Mouse (Mus musculus) hindbrain, embryonic 11.5 days (tissue): Measurements from ENCODE around the gene Npw. TPM values are rescaled to one million over a fixed set of nuclear protein-coding genes. Genes with fewer than 3 reads are reported as not detected.
A peak's percentile ranks its signal among the peaks of the same experiment; 100 is the strongest.

Experiments used
- ATAC-seq: fragments of 200-750 bp; cut with Nextera tagmentation; 2 replicates; pipeline ENCODE4 v1.8.0; 2017; ENCODE audit warnings: mild to moderate bottlenecking, moderate TSS enrichment, moderate library complexity; ENCODE audit not compliant: low FRiP score
- DNase-seq: peaks from one replicate; pipeline ENCODE4 v3.0.0-alpha.2; 2015; ENCODE audit warnings: low spot score
- H3K27ac ChIP-seq: fragments of 300-500 bp; sonication (generic); 2 replicates; pipeline ENCODE4 v1.5.1; 2014; ENCODE audit warnings: mild to moderate bottlenecking, low read depth, low read length
- H3K27me3 ChIP-seq: fragments of 300-500 bp; sonication (generic); 2 replicates; pipeline ENCODE4 v1.6.1; 2014; ENCODE audit warnings: mild to moderate bottlenecking, low read length, moderate library complexity, mixed read lengths; ENCODE audit not compliant: control insufficient read depth, insufficient read depth
- H3K36me3 ChIP-seq: fragments of 300-500 bp; sonication (generic); 2 replicates; pipeline ENCODE4 v1.6.1; 2014; ENCODE audit warnings: mild to moderate bottlenecking, low read length, moderate library complexity, mixed read lengths; ENCODE audit not compliant: control insufficient read depth, insufficient read depth
- H3K4me1 ChIP-seq: fragments of 300-500 bp; sonication (generic); replicated peaks from 2 replicates; pipeline ENCODE4 v1.6.1; 2014; ENCODE audit warnings: low read length, mixed read lengths; ENCODE audit not compliant: control insufficient read depth, insufficient read depth
- H3K4me2 ChIP-seq: fragments of 300-500 bp; sonication (generic); replicated peaks from 2 replicates; pipeline ENCODE4 v1.6.1; 2014; ENCODE audit warnings: mild to moderate bottlenecking, low read depth, low read length
- H3K4me3 ChIP-seq: fragments of 300-500 bp; sonication (generic); 2 replicates; pipeline ENCODE4 v1.5.1; 2014; ENCODE audit warnings: low read depth, low read length
- H3K9ac ChIP-seq: fragments of 300-500 bp; sonication (generic); 2 replicates; pipeline ENCODE4 v1.6.1; 2014; ENCODE audit warnings: low read depth, low read length
- H3K9me3 ChIP-seq: fragments of 300-500 bp; sonication (generic); 2 replicates; pipeline ENCODE4 v1.6.1; 2016; ENCODE audit warnings: low read length; ENCODE audit not compliant: control insufficient read depth
- WGBS: fragments of 180-500 bp; shearing (Covaris S2); extraction: QIAGEN DNeasy Blood & Tissue Kit; methylation state at CpG from one replicate; pipeline ENCODE4 v1.1.7; 2014; 5-methylcytosine and 5-hydroxymethylcytosine counted together
- polyA plus RNA-seq: library from polyadenylated mRNA; unstranded; fragments of >200 nt; fragmentation: Nextera tagmentation; extraction: Ambion mirVana; gene quantifications from 2 replicates; pipeline ENCODE4 v1.2.1, GENCODE M21; 2014

The Npw gene
- polyA plus RNA-seq, 1 experiment from 2014 or later: not detected

GRCm38 (mm10) chr17:24696011-24696697 lies 37.9 kb upstream of the Npw start, which contains the start of the genes Gfer and Noxo1:
Gfer (minus strand) TSS chr17:24696156.
Noxo1 (plus strand) TSS chr17:24696234.
- peak within 1 kb of the TSS; percentile 88 for H3K4me3 ChIP-seq
- peak within 1 kb of the TSS; percentile 80 for H3K4me2 ChIP-seq
- peak; percentile 91 for ATAC-seq
- peaks cover 2% of the 10 kb centered on the region; the same call in 1 of the 2 replicates for H3K36me3 ChIP-seq
- WGBS: under 1% methylated on average over 55 of the region's 76 CpGs
- peak within 1 kb of the TSS; percentile 83 for H3K27ac ChIP-seq
- DNase-seq: peak; percentile 89
- peak within 1 kb of the TSS; percentile 89 for H3K9ac ChIP-seq
- no peaks in the 10 kb centered on the region for H3K27me3 ChIP-seq
- H3K4me1 ChIP-seq: no peaks in the 10 kb centered on the region; the same call in 1 of the 2 replicates
- H3K9me3 ChIP-seq: no peaks in the 10 kb centered on the region

- peak; percentile 48 for ATAC-seq
- H3K9me3 ChIP-seq: no peaks in the 10 kb centered on the region
Measured at GRCm38 (mm10) chr17:24695326-24696010, 37.2 kb upstream of the Npw start.

GRCm38 (mm10) chr17:24692385-24692784 lies 34.1 kb upstream of the Npw start:
- WGBS: 89% methylated on average over 5 of the region's 5 CpGs
- Histone ChIP-seq H3K4me2 (no peak overlapping the region), H3K27me3 (peaks cover 34% of the 10 kb centered on the region), H3K36me3 (no peaks in the 10 kb centered on the region), H3K9me3 (no peaks in the 10 kb centered on the region), H3K9ac (no peak overlapping the region), H3K27ac (no peak overlapping the region), H3K4me3 (no peak overlapping the region), H3K4me1 (peaks cover 4% of the 10 kb centered on the region)
- DNase-seq (no peak), ATAC-seq (no peak)

More at GRCm38 (mm10) chr17:24695326-24696010, 37.2 kb upstream of the Npw start:
- Histone ChIP-seq H3K4me3 (peak overlapping the region; percentile 88), H3K36me3 (no peaks in the 10 kb centered on the region; the same call in 1 of the 2 replicates), H3K9ac (peak overlapping the region; percentile 89), H3K27ac (peak overlapping the region; percentile 83), H3K27me3 (peaks cover 4% of the 10 kb centered on the region; the same call in 1 of the 2 replicates), H3K4me2 (peak overlapping the region; percentile 80), H3K4me1 (no peaks in the 10 kb centered on the region; the same call in 1 of the 2 replicates)
- 7% methylated on average over 50 of the region's 51 CpGs for WGBS
- DNase-seq: no peak

- Histone ChIP-seq H3K4me2 (peak within 1 kb of the TSS; percentile 85), H3K27ac (no peak within 1 kb of the TSS; the same call in 1 of the 2 replicates), H3K4me1 (peaks cover 8% of the 10 kb centered on the region; the same call in 1 of the 2 replicates), H3K9ac (peak within 1 kb of the TSS; percentile 71), H3K4me3 (peak within 1 kb of the TSS; percentile 68), H3K27me3 (peaks cover 36% of the 10 kb centered on the region), H3K36me3 (no peaks in the 10 kb centered on the region), H3K9me3 (no peaks in the 10 kb centered on the region)
- DNase-seq (peak; percentile 68), ATAC-seq (peak; percentile 31; the same call in 1 of the 2 replicates)
- WGBS: under 1% methylated on average over 52 of the region's 55 CpGs
Measured at GRCm38 (mm10) chr17:24689251-24690081, 31.2 kb upstream of the Npw start, which contains the start of gene Syngr3. Syngr3 (minus strand) TSS chr17:24689955.

- Histone ChIP-seq H3K27ac (no peak overlapping the region), H3K4me3 (peak overlapping the region; percentile 27), H3K4me2 (peak overlapping the region; percentile 36), H3K9me3 (no peaks in the 10 kb centered on the region), H3K27me3 (peaks cover 36% of the 10 kb centered on the region), H3K36me3 (no peaks in the 10 kb centered on the region), H3K9ac (0 out of 2 replicates have a peak overlapping the region, but pooled peaks have one; percentile 23), H3K4me1 (peaks cover 8% of the 10 kb centered on the region; the same call in 1 of the 2 replicates)
- ATAC-seq (no peak), DNase-seq (no peak)
- WGBS: 20% methylated on average over 23 of the region's 23 CpGs
Measured at GRCm38 (mm10) chr17:24687599-24687998, 29.3 kb upstream of the Npw start.

GRCm38 (mm10) chr17:24687146-24687595 lies 28.9 kb upstream of the Npw start:
- Histone ChIP-seq H3K27ac (no peak overlapping the region), H3K36me3 (no peaks in the 10 kb centered on the region), H3K9ac (0 out of 2 replicates have a peak overlapping the region, but pooled peaks have one; percentile 23), H3K4me2 (peak overlapping the region; percentile 36), H3K4me3 (peak overlapping the region; percentile 27), H3K4me1 (peaks cover 8% of the 10 kb centered on the region; the same call in 1 of the 2 replicates), H3K27me3 (peaks cover 36% of the 10 kb centered on the region), H3K9me3 (no peaks in the 10 kb centered on the region)
- peak; percentile 62 for DNase-seq
- ATAC-seq: peak; percentile 37; the same call in 1 of the 2 replicates
- WGBS: 2% methylated on average over 25 of the region's 25 CpGs

GRCm38 (mm10) chr17:24686514-24686913 lies 28.3 kb upstream of the Npw start:
- WGBS: 26% methylated on average over 16 of the region's 16 CpGs

More at GRCm38 (mm10) chr17:24686514-24686913, 28.3 kb upstream of the Npw start:
- peaks cover 36% of the 10 kb centered on the region for H3K27me3 ChIP-seq
- DNase-seq: peak; percentile 68
- no peaks in the 10 kb centered on the region for H3K9me3 ChIP-seq
- H3K36me3 ChIP-seq: no peaks in the 10 kb centered on the region
- peaks cover 8% of the 10 kb centered on the region; the same call in 1 of the 2 replicates for H3K4me1 ChIP-seq
- H3K27ac ChIP-seq: no peak overlapping the region
- ATAC-seq: no peak
- 0 out of 2 replicates have a peak overlapping the region, but pooled peaks have one; percentile 5 for H3K4me2 ChIP-seq
- no peak overlapping the region for H3K9ac ChIP-seq
- H3K4me3 ChIP-seq: no peak overlapping the region
